In genomic region chr13:91086361-91086900, GRCm38 (mm10) we compare ENCODE assay signal across 28 mouse cellular contexts.
"Had no signal": no experiment of that assay in that cellular context is flagged by ENCODE, and none has a peak within 500 bp of the region (broad histone marks: within the 10 kb centered on the region; RNA-seq: fewer than 3 reads in every experiment).

No protein-coding gene starts in this region.

- H3K4me3 ChIP-seq: heart, embryonic 10.5 days; heart, embryonic 13.5 days; heart, embryonic 15.5 days; hindbrain, embryonic 13.5 days; hindbrain, embryonic 15.5 days; kidney, embryonic 15.5 days; left cerebral cortex, adult 2 months; limb, embryonic 10.5 days; limb, embryonic 12.5 days; liver, embryonic 13.5 days; liver, embryonic 15.5 days had no signal

- H3K9me3 ChIP-seq: heart, embryonic 10.5 days; heart, embryonic 13.5 days; heart, embryonic 15.5 days; hindbrain, embryonic 13.5 days; hindbrain, embryonic 15.5 days; kidney, embryonic 15.5 days; limb, embryonic 10.5 days; limb, embryonic 12.5 days; liver, embryonic 13.5 days; liver, embryonic 15.5 days had no signal

- H3K4me1 ChIP-seq: heart, embryonic 15.5 days; hindbrain, embryonic 13.5 days; hindbrain, embryonic 15.5 days; limb, embryonic 12.5 days; liver, embryonic 15.5 days had no signal

- H3K27ac ChIP-seq: heart, embryonic 10.5 days; heart, embryonic 13.5 days; heart, embryonic 15.5 days; hindbrain, embryonic 13.5 days; hindbrain, embryonic 15.5 days; hindbrain, postnatal 0 days; kidney, embryonic 15.5 days; kidney, postnatal 0 days; left cerebral cortex, adult 2 months; limb, embryonic 10.5 days; limb, embryonic 12.5 days; liver, embryonic 13.5 days; liver, embryonic 15.5 days had no signal

- H3K27me3 ChIP-seq: heart, embryonic 13.5 days; heart, embryonic 15.5 days; hindbrain, embryonic 13.5 days; hindbrain, embryonic 15.5 days; kidney, embryonic 15.5 days; limb, embryonic 12.5 days; liver, embryonic 13.5 days; liver, embryonic 15.5 days had no signal

- H3K4me2 ChIP-seq: heart, embryonic 13.5 days; heart, embryonic 15.5 days; hindbrain, embryonic 13.5 days; hindbrain, embryonic 15.5 days; kidney, embryonic 15.5 days; limb, embryonic 12.5 days; liver, embryonic 11.5 days; liver, embryonic 13.5 days; liver, embryonic 15.5 days had no signal

- H3K9ac ChIP-seq: heart, embryonic 13.5 days; heart, embryonic 15.5 days; hindbrain, embryonic 13.5 days; hindbrain, embryonic 15.5 days; kidney, embryonic 15.5 days; limb, embryonic 12.5 days; liver, embryonic 13.5 days; liver, embryonic 15.5 days; liver, postnatal 0 days had no signal

- H3K36me3 ChIP-seq: heart, embryonic 10.5 days; heart, embryonic 13.5 days; heart, embryonic 15.5 days; hindbrain, embryonic 13.5 days; hindbrain, embryonic 15.5 days; kidney, embryonic 15.5 days; limb, embryonic 10.5 days; limb, embryonic 12.5 days; liver, embryonic 13.5 days; liver, embryonic 15.5 days had no signal

- ATAC-seq: hindbrain, postnatal 0 days; intestine, embryonic 16.5 days; liver, postnatal 0 days had no signal

- DNase-seq: gastrocnemius, postnatal 14 days; gastrocnemius, postnatal 36 days; heart, adult 18-20 months; heart, postnatal 14 days; heart, postnatal 36 days; kidney, adult 11 months; kidney, adult 2 months; kidney, adult 9 months; kidney, postnatal 14 days; kidney, postnatal 36 days; layer of hippocampus, adult 9-11 months; liver; liver, embryonic 13.5 days; liver, postnatal 0 days had no signal
